Mouse (Mus musculus) monocyte, adult 5-6 weeks (primary cell): ENCODE results near the gene Ncapg2. TPM values are rescaled to one million over a fixed set of nuclear protein-coding genes. Genes with fewer than 3 reads are reported as not detected.
A peak's percentile ranks its signal among the peaks of the same experiment; 100 is the strongest.

ENCODE experiments used
- ATAC-seq: fragments of 153-309, 156-312 bp; replicated peaks from 2 replicates; pipeline ENCODE4 v1.8.0; 2017; ENCODE audit warnings: mild to moderate bottlenecking; ENCODE audit not compliant: low TSS enrichment, insufficient number of reproducible peaks, severe bottlenecking, poor library complexity, low FRiP score
- total RNA-seq: library from RNA; stranded (forward); fragments of 200-1000, 200-491, 200-594 nt; gene quantifications from 3 replicates; pipeline ENCODE4 v1.2.3, GENCODE M21; 2017

Ncapg2 gene
- total RNA-seq, 1 experiment from 2014 or later, result 15.9 TPM

- peak; percentile 51; the same call in 1 of the 2 replicates for ATAC-seq
Observed at GRCm38 (mm10) chr12:116435232-116435631, 30.0 kb downstream of the Ncapg2 start.

DNA sequence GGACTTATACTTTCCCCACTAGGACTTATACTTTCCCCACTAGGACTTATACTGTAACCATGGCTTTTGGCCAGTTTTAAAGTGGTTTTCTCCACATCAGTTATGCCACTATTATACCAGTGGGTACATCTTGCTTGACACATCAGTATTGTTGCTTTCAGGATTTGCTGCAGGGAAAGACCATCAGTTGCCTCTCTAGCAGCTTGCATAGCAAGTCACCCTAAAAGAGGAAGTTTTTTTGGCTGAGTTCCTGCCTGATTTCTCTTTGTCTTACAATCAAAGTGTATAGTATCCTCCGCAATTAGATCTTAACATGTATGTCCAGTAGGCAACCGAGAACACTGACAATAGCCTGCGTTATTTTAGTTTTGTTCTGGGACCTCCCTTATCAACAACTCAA, 30.9 kb downstream of the Ncapg2 start:
- ATAC-seq, result no peak

DNA sequence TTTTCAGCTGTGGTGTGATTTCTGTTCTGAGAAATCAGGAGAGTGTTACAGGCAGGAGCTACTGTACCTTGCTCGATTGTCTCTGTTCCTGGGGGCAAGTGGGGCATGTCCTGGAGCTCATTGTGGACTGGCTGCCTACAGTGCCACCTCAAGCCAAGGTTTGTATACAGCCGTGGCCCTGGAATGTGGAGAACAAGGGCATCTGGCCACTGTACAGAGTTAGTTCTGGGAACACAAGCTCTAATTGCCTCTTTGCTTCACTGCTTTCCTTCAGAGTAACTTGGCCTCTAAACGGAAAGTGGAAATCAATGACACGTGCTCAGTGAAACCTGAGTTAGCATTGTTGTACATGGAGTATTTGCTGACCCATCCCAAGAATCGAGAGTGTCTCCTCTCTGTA, 33.4 kb downstream of the Ncapg2 start:
- no peak for ATAC-seq

GRCm38 (mm10) chr12:116442184-116442583, 37.0 kb downstream of the Ncapg2 start:
- ATAC-seq, result no peak

GRCm38 (mm10) chr12:116449536-116449935, 44.3 kb downstream of the Ncapg2 start:
- ATAC-seq, result no peak

GRCm38 (mm10) chr12:116460379-116461065, 55.3 kb downstream of the Ncapg2 start:
- peak; percentile 32; the same call in 1 of the 2 replicates for ATAC-seq

- peak; percentile 90 for ATAC-seq
Observed at GRCm38 (mm10) chr12:116467030-116467429, 61.8 kb downstream of the Ncapg2 start.

DNA sequence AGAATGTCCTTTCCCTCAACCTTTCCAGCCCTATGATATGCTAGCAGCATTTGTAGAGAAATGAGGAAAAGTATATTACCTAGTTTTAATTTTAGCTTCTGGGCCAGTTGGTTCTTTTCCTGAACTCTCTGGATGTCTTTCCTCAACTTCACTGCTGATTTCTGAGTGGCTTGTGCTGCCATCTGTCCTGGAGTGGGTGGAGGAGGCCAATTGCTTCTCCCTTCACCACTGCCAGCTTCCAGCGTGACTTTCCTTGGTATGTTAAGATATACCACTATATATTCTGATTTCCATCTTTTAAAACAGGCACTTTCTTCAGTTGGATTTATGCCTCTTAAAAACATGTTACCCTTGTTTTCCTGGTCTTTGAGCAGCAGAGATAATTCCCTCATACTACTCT, 63.1 kb downstream of the Ncapg2 start:
- ATAC-seq, result no peak

DNA sequence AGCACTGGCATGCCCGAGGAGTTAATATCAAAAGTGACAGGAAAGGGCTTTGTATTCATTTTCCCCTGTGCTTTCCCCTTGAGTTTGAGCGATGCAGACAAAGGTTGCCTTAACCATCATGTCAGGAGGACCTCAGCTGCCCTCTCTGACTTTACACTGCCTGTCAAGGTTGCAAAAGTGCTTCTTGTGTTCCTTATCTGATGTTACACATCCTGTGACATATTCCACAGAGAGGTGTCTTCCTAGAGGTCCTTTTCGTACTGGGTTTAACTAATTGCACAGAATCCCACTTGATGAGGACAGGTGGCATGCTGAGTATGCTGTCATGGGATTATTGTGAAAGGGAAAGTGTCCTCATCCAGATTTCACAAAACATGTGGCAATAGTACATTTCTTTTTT, 63.9 kb downstream of the Ncapg2 start:
- no peak for ATAC-seq

DNA sequence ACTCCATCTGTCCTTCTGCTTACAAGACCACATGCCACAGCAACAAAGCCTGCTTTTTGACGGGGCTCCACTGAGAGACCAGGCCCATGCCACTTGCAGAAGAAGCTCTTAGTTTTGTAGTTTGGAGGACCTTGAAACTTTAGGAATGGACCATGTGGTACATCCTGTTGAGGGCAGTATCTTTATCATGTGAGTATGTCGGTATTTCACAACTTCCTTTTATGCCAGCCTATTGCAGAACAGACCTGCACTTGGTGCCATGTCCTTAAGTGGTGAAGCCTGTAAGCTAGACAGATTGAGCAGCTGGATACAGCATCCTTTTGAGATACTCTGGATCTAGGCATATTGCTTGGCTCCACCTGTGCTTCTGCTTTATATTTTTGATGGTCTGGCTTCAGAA, 68.1 kb downstream of the Ncapg2 start:
- ATAC-seq, result no peak

DNA sequence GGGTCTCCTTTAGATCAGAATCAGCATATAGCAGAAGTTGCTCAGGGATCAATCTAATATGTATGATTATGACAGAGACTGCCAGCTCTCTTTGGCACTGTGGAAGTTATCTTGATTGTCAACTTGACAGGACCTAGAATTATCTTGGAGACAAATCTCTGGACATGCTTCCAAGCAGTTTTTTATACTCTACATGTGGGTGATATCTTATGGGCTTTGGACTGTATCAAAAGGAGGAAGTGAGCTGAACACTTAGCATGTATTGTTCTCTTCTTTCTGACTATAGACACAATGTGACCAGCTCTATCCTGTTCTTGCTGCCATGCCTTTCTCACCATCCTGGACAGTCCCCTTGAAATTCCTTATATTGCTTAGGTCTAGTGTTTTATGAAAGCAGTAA, 68.6 kb downstream of the Ncapg2 start:
- ATAC-seq, result no peak

DNA sequence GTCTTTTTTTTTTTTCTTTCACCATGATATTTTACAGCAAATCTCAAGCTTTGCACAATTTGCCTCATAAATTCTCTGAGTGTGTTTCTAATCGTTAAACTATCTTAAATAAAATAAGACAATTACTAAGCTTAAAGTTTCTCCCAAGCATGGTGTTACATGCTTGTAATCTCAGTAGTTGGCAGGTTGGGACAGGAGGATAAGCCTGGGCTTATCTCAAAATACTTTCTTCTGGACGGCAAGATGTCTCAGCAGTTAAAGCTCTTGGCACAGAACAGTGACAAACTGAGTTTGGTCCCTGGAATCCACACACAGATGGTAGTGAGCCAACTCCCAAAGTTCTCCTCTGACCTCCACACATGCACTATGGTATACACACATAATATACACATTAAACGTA, 69.5 kb downstream of the Ncapg2 start:
- ATAC-seq, result no peak

DNA sequence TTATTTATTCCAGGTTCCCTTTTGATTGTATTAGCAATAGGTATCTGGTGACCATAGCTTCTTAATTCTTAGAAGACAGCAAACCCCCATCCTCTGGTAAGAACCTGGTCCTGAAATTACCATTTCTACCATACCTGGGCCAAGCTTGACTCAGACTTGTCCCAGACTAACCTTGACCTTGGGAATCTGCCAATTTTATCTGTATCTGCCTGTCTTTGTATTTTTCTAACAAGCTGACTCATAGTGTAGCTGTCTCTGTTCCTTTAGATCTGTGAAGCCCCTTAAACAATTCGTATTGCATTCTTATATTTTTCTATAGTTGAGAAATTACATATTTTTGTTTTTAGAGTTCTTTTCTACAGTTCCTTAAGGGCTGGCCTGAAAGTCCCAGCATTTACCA, 73.6 kb downstream of the Ncapg2 start:
- no peak for ATAC-seq

DNA sequence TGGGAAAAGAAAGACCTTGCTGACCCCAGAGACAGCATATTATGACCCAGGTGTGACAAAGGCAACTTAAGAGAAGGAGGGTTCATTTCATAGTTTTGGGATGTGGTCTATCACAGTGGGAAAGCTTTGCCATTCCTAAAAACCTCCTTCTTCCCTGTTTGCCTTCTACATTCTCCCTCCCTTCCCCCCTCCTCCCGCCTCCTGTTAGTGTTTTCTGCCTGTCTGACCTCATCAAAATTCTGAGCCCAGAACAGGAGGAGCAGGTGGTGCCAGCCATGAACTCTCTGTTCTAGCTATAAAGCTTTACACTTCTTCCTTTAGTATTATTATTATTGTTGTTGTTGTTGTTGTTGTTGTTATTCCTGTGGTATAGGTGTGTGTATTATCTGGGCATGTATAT, 76.7 kb downstream of the Ncapg2 start:
- no peak for ATAC-seq

- ATAC-seq, result no peak
Observed at GRCm38 (mm10) chr12:116483581-116483980, 78.4 kb downstream of the Ncapg2 start.

DNA sequence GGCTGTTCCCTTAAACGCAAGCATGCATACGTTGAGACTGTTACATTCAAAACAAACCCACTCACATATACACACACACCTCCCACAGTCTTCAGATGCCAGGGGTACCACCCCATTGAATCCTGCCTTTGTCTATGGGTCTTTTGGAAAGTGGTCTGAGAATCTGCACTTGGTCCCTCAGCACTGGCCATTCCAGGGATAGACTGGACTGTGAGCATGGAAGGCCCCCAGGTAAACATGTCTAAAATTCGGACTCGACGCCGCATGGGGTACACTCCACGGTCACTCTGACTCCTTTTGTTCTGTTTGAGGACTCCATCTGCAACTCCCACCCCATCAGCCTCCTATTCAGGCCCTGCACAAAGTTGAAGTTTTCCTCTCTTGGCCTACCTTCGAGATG, 79.8 kb downstream of the Ncapg2 start:
- ATAC-seq, result no peak

- no peak for ATAC-seq
Observed at GRCm38 (mm10) chr12:116485591-116486403, 80.6 kb downstream of the Ncapg2 start, which contains the start of gene Ptprn2. TSS of gene Ptprn2 (plus strand) at chr12:116485720.

DNA sequence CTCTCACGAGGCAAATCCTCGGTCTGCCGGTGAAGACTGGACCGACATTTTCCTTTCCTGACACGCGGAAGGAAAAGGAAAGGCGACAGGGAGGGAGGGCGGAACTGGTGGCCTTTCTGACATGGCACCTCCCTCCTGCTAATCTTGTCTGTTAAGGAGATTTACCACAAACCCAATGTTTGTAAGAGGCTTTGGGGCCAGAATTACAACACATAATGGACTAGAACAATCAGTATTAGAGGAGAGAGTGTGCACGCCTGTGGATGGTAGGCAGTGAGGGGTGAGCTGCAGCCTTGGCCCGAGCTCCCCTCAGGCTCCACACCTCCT, 81.2 kb downstream of the Ncapg2 start:
- no peak for ATAC-seq

- ATAC-seq, result no peak
Observed at GRCm38 (mm10) chr12:116488836-116489235, 83.6 kb downstream of the Ncapg2 start.
